In the genomic region with DNA sequence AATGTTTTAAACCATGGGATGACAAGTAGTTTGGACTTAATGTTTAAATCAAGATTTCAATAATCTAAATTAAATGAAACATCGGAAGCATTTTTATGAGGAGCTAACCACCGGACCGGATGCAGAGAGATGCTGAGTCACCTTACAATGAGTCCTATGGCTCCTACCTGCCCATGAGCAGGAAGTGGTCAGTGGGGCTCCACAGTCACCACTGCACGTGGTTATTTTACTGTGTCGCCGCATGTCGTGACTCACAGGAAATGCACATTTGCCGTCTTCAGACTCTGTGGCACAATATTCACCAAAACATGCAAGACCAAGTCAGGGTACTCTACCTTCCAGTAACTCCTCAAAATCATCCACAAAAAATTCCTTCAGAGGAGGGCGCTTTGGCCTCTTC, we compare ENCODE assay signal across 16 mouse cellular contexts. TPM values are rescaled to one million over a fixed set of nuclear protein-coding genes. Genes with fewer than 3 reads are reported as not detected.
DNase-seq lines count a peak whose midpoint lies in the region; ATAC-seq and TF ChIP-seq lines count a peak whose summit lies in the region.
"Had no signal": no experiment of that assay in that cellular context is flagged by ENCODE, and none has a peak within 500 bp of the region (broad histone marks: within the 10 kb centered on the region; RNA-seq: fewer than 3 reads in every experiment).

No protein-coding gene starts in this region.

- peak; percentile 97 for DNase-seq in 416B (ENCODE audit: low read depth)
- DNase-seq in CD4-positive helper T cell, adult 2 months (ENCODE audit: low read depth, low spot score), result peak; percentile 78
- DNase-seq in cerebellum, adult 9-10 months, result no peak
- DNase-seq in heart, postnatal 14 days, result no peak
- no peak for DNase-seq in layer of hippocampus, adult 9-11 months
- DNase-seq: adrenal gland, adult 8-10 months; cerebellum, adult 2 months; forebrain, postnatal 0 days; gastrocnemius, postnatal 14 days; heart, postnatal 4 days; lung, postnatal 36 days; right cerebral cortex, adult 18-20 months had no signal

- intact Hi-C loops in heart, postnatal 14 days (cut with DNase I), result no loop called here

- TF ChIP-seq CTCF in cortical plate, adult 2 months (IDR thresholded peaks at IDR 0.05; ENCODE audit: extremely low read depth, insufficient read depth, low read length), result no peak

- TF ChIP-seq POLR2A in cortical plate, adult 2 months (IDR thresholded peaks at IDR 0.05; ENCODE audit: extremely low read depth, insufficient read depth, low read length), result no peak

- H3K27ac ChIP-seq in cortical plate, adult 2 months (ENCODE audit: insufficient read depth, low read length), result peak overlapping the region; percentile 60; the same call in 1 of the 2 replicates
- H3K27ac ChIP-seq: embryonic facial prominence, embryonic 10.5 days had no signal

- no peak overlapping the region for H3K4me3 ChIP-seq in cortical plate, adult 2 months (ENCODE audit: insufficient read depth, low read length)
- H3K4me3 ChIP-seq: embryonic facial prominence, embryonic 10.5 days had no signal

- H3K4me1 ChIP-seq in cortical plate, adult 2 months (ENCODE audit: control insufficient read depth, insufficient read depth, low read length), result peaks cover 13% of the 10 kb centered on the region
- H3K4me1 ChIP-seq: embryonic facial prominence, embryonic 10.5 days had no signal

- ATAC-seq in megakaryocyte-erythroid progenitor cell, adult 5-6 weeks (replicated peaks; ENCODE audit: low FRiP score, low TSS enrichment, poor library complexity, severe bottlenecking), result peak; percentile 55; the same call in 1 of the 2 replicates
- ATAC-seq: forebrain, postnatal 0 days had no signal

RNA-seq across cellular contexts. Expression of a gene that starts 38.4 kb away (rescaled TPM):
- polyA plus RNA-seq in cortical plate, adult 2 months (2012; rRNA removed), result 48.7 and 49.2 TPM in 2 replicates
- total RNA-seq in megakaryocyte-erythroid progenitor cell, adult 5-6 weeks (2014; fragmentation: Nextera tagmentation), result 1.6 and 2.4 TPM in 2 replicates
- 0.76 and 3.1 TPM in 2 replicates for total RNA-seq in megakaryocyte-erythroid progenitor cell, adult 5-6 weeks (2017)
- 10 to 100 TPM; 16.2 to 16.3 TPM for total RNA-seq in heart, postnatal 14 days (2021)

RNA-seq across cellular contexts. Expression of a gene that starts 53.1 kb away (rescaled TPM):
- 238 and 260 TPM in 2 replicates for polyA plus RNA-seq in cortical plate, adult 2 months (2012; rRNA removed)
- total RNA-seq in megakaryocyte-erythroid progenitor cell, adult 5-6 weeks (2014; fragmentation: Nextera tagmentation), result not detected in 2 replicates
- total RNA-seq in megakaryocyte-erythroid progenitor cell, adult 5-6 weeks (2017), result not detected in 2 replicates
- 1 to 10 TPM in 1 of 2 experiments, under 1 TPM in 1; 1.00 to 1.8 TPM for total RNA-seq in heart, postnatal 14 days (2021)
- total RNA-seq: G1E had no signal
- polyA plus RNA-seq: embryonic facial prominence, embryonic 10.5 days; G1E had no signal

Comparison
In these comparisons a context has a peak if more than half of its experiments do, and no peak if none do; other contexts are left out.
1. DNase-seq: peak in 416B (single experiment) and CD4-positive helper T cell, adult 2 months (single experiment); none in cerebellum, adult 9-10 months (single experiment), heart, postnatal 14 days (0 of 2) and layer of hippocampus, adult 9-11 months (single experiment).
2. RNA of a gene that starts 38.4 kb away (total RNA-seq): 16.2 to 16.3 TPM in heart, postnatal 14 days; 0.76 to 3.1 TPM in megakaryocyte-erythroid progenitor cell, adult 5-6 weeks; every median in the first group is over 4 times any median in the second.